In genomic region chr11:61486458-61487219, GRCm38 (mm10) we compare ENCODE assay signal across 10 mouse cellular contexts. TPM values are rescaled to one million over a fixed set of nuclear protein-coding genes. Genes with fewer than 3 reads are reported as not detected.
DNase-seq lines count a peak whose midpoint lies in the region; ATAC-seq and TF ChIP-seq lines count a peak whose summit lies in the region.
"Had no signal": no experiment of that assay in that cellular context is flagged by ENCODE, and none has a peak within 500 bp of the region (broad histone marks: within the 10 kb centered on the region; RNA-seq: fewer than 3 reads in every experiment).

No protein-coding gene starts in this region.

- H3K36me3 ChIP-seq in forebrain, embryonic 10.5 days (replicated peaks), result peaks cover 53% of the 10 kb centered on the region
- H3K36me3 ChIP-seq in forebrain, postnatal 0 days (ENCODE audit: insufficient read depth), result peaks cover 39% of the 10 kb centered on the region
- H3K36me3 ChIP-seq in hindbrain, embryonic 11.5 days (ENCODE audit: control insufficient read depth, insufficient read depth, low read length), result peaks cover 10% of the 10 kb centered on the region; the same call in 1 of the 2 replicates
- peaks cover 21% of the 10 kb centered on the region for H3K36me3 ChIP-seq in midbrain, embryonic 15.5 days (replicated peaks)

- no peak for TF ChIP-seq CTCF in forebrain, postnatal 0 days (IDR thresholded peaks at IDR 0.05; ENCODE audit: low read depth)

- no peak overlapping the region for H3K4me2 ChIP-seq in forebrain, postnatal 0 days (ENCODE audit: low read depth)
- peak overlapping the region; percentile 46 for H3K4me2 ChIP-seq in hindbrain, embryonic 11.5 days (replicated peaks; ENCODE audit: low read depth, low read length)
- no peak overlapping the region for H3K4me2 ChIP-seq in midbrain, embryonic 15.5 days

- ATAC-seq in forebrain, postnatal 0 days, result no peak
- ATAC-seq in hindbrain, embryonic 11.5 days (ENCODE audit: low FRiP score), result no peak
- ATAC-seq in midbrain, embryonic 15.5 days (replicated peaks), result no peak

- H3K27ac ChIP-seq in forebrain, embryonic 10.5 days, result peak overlapping the region; percentile 86
- no peak overlapping the region for H3K27ac ChIP-seq in forebrain, postnatal 0 days (ENCODE audit: low read depth, low read length)
- peak overlapping the region; percentile 97; the same call in 1 of the 2 replicates for H3K27ac ChIP-seq in hindbrain, embryonic 11.5 days (ENCODE audit: low read depth, low read length)
- H3K27ac ChIP-seq in midbrain, embryonic 15.5 days, result 0 out of 2 replicates have a peak overlapping the region, but pooled peaks have one; percentile 23
- H3K27ac ChIP-seq: macrophage had no signal

- H3K27me3 ChIP-seq in forebrain, embryonic 10.5 days (ENCODE audit: poor library complexity, severe bottlenecking), result no peaks in the 10 kb centered on the region
- H3K27me3 ChIP-seq in forebrain, postnatal 0 days (ENCODE audit: insufficient read depth, low read length), result no peaks in the 10 kb centered on the region
- no peaks in the 10 kb centered on the region for H3K27me3 ChIP-seq in hindbrain, embryonic 11.5 days (ENCODE audit: control insufficient read depth, insufficient read depth, low read length)
- H3K27me3 ChIP-seq in midbrain, embryonic 15.5 days (replicated peaks), result no peaks in the 10 kb centered on the region

- intact Hi-C loops in left cerebral cortex, postnatal 4 days (cut with DNase I), result no loop called here
- intact Hi-C loops in left cerebral cortex, postnatal 10 days (cut with DNase I), result no loop called here

- 93% methylated on average over 14 of the region's 14 CpGs for WGBS in forebrain, embryonic 10.5 days
- 87% methylated on average over 14 of the region's 14 CpGs for WGBS in forebrain, postnatal 0 days
- 90% methylated on average over 14 of the region's 14 CpGs for WGBS in hindbrain, embryonic 11.5 days
- 88% methylated on average over 14 of the region's 14 CpGs for WGBS in midbrain, embryonic 15.5 days

- DNase-seq in forebrain, embryonic 10.5 days (ENCODE audit: extremely low spot score, low spot score), result no peak
- DNase-seq in forebrain, postnatal 0 days, result no peak
- DNase-seq in left cerebral cortex, postnatal 4 days, result peak; percentile 64
- DNase-seq in left cerebral cortex, postnatal 10 days (ENCODE audit: extremely low spot score in 1 of 2, low spot score in 2 of 2), result no peak
- DNase-seq in hindbrain, embryonic 11.5 days (ENCODE audit: low spot score), result no peak
- DNase-seq in urinary bladder, postnatal 14 days (ENCODE audit: low spot score), result no peak
- DNase-seq in layer of hippocampus, postnatal 14 days (ENCODE audit: low spot score in 2 of 2), result no peak

- H3K4me1 ChIP-seq in forebrain, embryonic 10.5 days, result peaks cover 71% of the 10 kb centered on the region
- H3K4me1 ChIP-seq in forebrain, postnatal 0 days (ENCODE audit: insufficient read depth), result 0 out of 2 replicates have a peak, but pooled peaks cover 6% of the 10 kb centered on the region
- H3K4me1 ChIP-seq in hindbrain, embryonic 11.5 days (replicated peaks; ENCODE audit: control insufficient read depth, insufficient read depth, low read length), result peaks cover 6% of the 10 kb centered on the region; the same call in 1 of the 2 replicates
- H3K4me1 ChIP-seq in midbrain, embryonic 15.5 days, result peaks cover 36% of the 10 kb centered on the region

- H3K9ac ChIP-seq in forebrain, postnatal 0 days, result no peak overlapping the region
- no peak overlapping the region for H3K9ac ChIP-seq in hindbrain, embryonic 11.5 days (ENCODE audit: low read depth, low read length)
- H3K9ac ChIP-seq in midbrain, embryonic 15.5 days, result no peak overlapping the region

- H3K4me3 ChIP-seq in forebrain, embryonic 10.5 days, result peak overlapping the region; percentile 43
- H3K4me3 ChIP-seq in forebrain, postnatal 0 days (ENCODE audit: low read depth, low read length), result no peak overlapping the region
- H3K4me3 ChIP-seq in hindbrain, embryonic 11.5 days (ENCODE audit: low read depth, low read length), result peak overlapping the region; percentile 28
- H3K4me3 ChIP-seq in midbrain, embryonic 15.5 days, result no peak overlapping the region

- no peaks in the 10 kb centered on the region for H3K9me3 ChIP-seq in forebrain, embryonic 10.5 days
- no peaks in the 10 kb centered on the region for H3K9me3 ChIP-seq in forebrain, postnatal 0 days (ENCODE audit: low read length)
- no peaks in the 10 kb centered on the region for H3K9me3 ChIP-seq in hindbrain, embryonic 11.5 days (ENCODE audit: control insufficient read depth, low read length)
- H3K9me3 ChIP-seq in midbrain, embryonic 15.5 days, result no peaks in the 10 kb centered on the region

RNA-seq across cellular contexts. Expression of gene Mfap4, which starts 1.4 kb away (rescaled TPM):
- polyA plus RNA-seq in forebrain, embryonic 10.5 days (2016; fragmentation: Nextera tagmentation; extraction: Ambion mirVana), result 50.9 and 53.9 TPM in 2 replicates
- total RNA-seq in forebrain, postnatal 0 days (2014; rRNA removed), result 8.0 and 17.4 TPM in 2 replicates
- polyA plus RNA-seq in forebrain, postnatal 0 days (2015; fragmentation: Nextera tagmentation; extraction: Ambion mirVana), result 19.6 and 23.0 TPM in 2 replicates
- 10 to 100 TPM; 10.2 to 12.2 TPM for total RNA-seq in left cerebral cortex, postnatal 4 days (2021)
- 1 to 10 TPM; 7.6 TPM for total RNA-seq in left cerebral cortex, postnatal 10 days (2021)
- 111 and 132 TPM in 2 replicates for polyA plus RNA-seq in hindbrain, embryonic 11.5 days (2014; fragmentation: Nextera tagmentation; extraction: Ambion mirVana)
- polyA plus RNA-seq in midbrain, embryonic 15.5 days (2015; fragmentation: Nextera tagmentation; extraction: Ambion mirVana), result 23.5 and 29.8 TPM in 2 replicates
- total RNA-seq in layer of hippocampus, postnatal 14 days (2021), result 10 to 100 TPM in 1 of 2 experiments, 1 to 10 TPM in 1; 8.5 to 12.5 TPM
- polyA plus RNA-seq: C2C12, macrophage had no signal

RNA-seq across cellular contexts. Expression of gene Mapk7, which starts 7.6 kb away (rescaled TPM):
- polyA plus RNA-seq in forebrain, embryonic 10.5 days (2016; fragmentation: Nextera tagmentation; extraction: Ambion mirVana), result 82.8 and 84.4 TPM in 2 replicates
- 45.9 and 50.3 TPM in 2 replicates for total RNA-seq in forebrain, postnatal 0 days (2014; rRNA removed)
- 53.6 and 58.5 TPM in 2 replicates for polyA plus RNA-seq in forebrain, postnatal 0 days (2015; fragmentation: Nextera tagmentation; extraction: Ambion mirVana)
- 10 to 100 TPM; 65.1 to 69.8 TPM for total RNA-seq in left cerebral cortex, postnatal 4 days (2021)
- total RNA-seq in left cerebral cortex, postnatal 10 days (2021), result 10 to 100 TPM; 41.2 to 41.8 TPM
- 51.5 and 54.7 TPM in 2 replicates for polyA plus RNA-seq in hindbrain, embryonic 11.5 days (2014; fragmentation: Nextera tagmentation; extraction: Ambion mirVana)
- polyA plus RNA-seq in midbrain, embryonic 15.5 days (2015; fragmentation: Nextera tagmentation; extraction: Ambion mirVana), result 72.3 and 73.1 TPM in 2 replicates
- 10 to 100 TPM; 32.8 to 36.2 TPM for total RNA-seq in layer of hippocampus, postnatal 14 days (2021)

RNA-seq across cellular contexts. Expression of gene B9d1, which starts 18.3 kb away (rescaled TPM):
- 53.0 and 53.3 TPM in 2 replicates for polyA plus RNA-seq in forebrain, embryonic 10.5 days (2016; fragmentation: Nextera tagmentation; extraction: Ambion mirVana)
- 18.8 and 27.5 TPM in 2 replicates for total RNA-seq in forebrain, postnatal 0 days (2014; rRNA removed)
- 25.4 and 26.8 TPM in 2 replicates for polyA plus RNA-seq in forebrain, postnatal 0 days (2015; fragmentation: Nextera tagmentation; extraction: Ambion mirVana)
- total RNA-seq in left cerebral cortex, postnatal 4 days (2021), result 10 to 100 TPM; 33.2 to 34.7 TPM
- total RNA-seq in left cerebral cortex, postnatal 10 days (2021), result 10 to 100 TPM; 35.8 to 36.8 TPM
- 34.3 and 42.1 TPM in 2 replicates for polyA plus RNA-seq in hindbrain, embryonic 11.5 days (2014; fragmentation: Nextera tagmentation; extraction: Ambion mirVana)
- 34.9 and 38.9 TPM in 2 replicates for polyA plus RNA-seq in midbrain, embryonic 15.5 days (2015; fragmentation: Nextera tagmentation; extraction: Ambion mirVana)
- total RNA-seq in layer of hippocampus, postnatal 14 days (2021), result 10 to 100 TPM; 37.3 to 37.4 TPM

RNA-seq across cellular contexts. Expression of gene Rnf112, which starts 32.7 kb away (rescaled TPM):
- polyA plus RNA-seq in forebrain, embryonic 10.5 days (2016; fragmentation: Nextera tagmentation; extraction: Ambion mirVana), result 0.26 and 0.36 TPM in 2 replicates
- total RNA-seq in forebrain, postnatal 0 days (2014; rRNA removed), result 85.9 and 91.3 TPM in 2 replicates
- 17.4 and 27.3 TPM in 2 replicates for polyA plus RNA-seq in forebrain, postnatal 0 days (2015; fragmentation: Nextera tagmentation; extraction: Ambion mirVana)
- total RNA-seq in left cerebral cortex, postnatal 4 days (2021), result 100 to 1,000 TPM in 1 of 2 experiments, 10 to 100 TPM in 1; 89.8 to 101 TPM
- total RNA-seq in left cerebral cortex, postnatal 10 days (2021), result 100 to 1,000 TPM; 191 to 198 TPM
- polyA plus RNA-seq in hindbrain, embryonic 11.5 days (2014; fragmentation: Nextera tagmentation; extraction: Ambion mirVana), result 0.56 and 0.74 TPM in 2 replicates
- 34.4 and 38.5 TPM in 2 replicates for polyA plus RNA-seq in midbrain, embryonic 15.5 days (2015; fragmentation: Nextera tagmentation; extraction: Ambion mirVana)
- 100 to 1,000 TPM; 328 to 329 TPM for total RNA-seq in layer of hippocampus, postnatal 14 days (2021)
- polyA plus RNA-seq: C2C12, macrophage had no signal

Comparison
In these comparisons a context has a peak if more than half of its experiments do, and no peak if none do; other contexts are left out.
1. H3K4me3 ChIP-seq: peak in forebrain, embryonic 10.5 days (single experiment) and hindbrain, embryonic 11.5 days (single experiment); none in forebrain, postnatal 0 days (single experiment) and midbrain, embryonic 15.5 days (single experiment).